Mouse (Mus musculus) neural tube, embryonic 14.5 days (tissue): ENCODE data around the gene Tbc1d1. TPM values are rescaled to one million over a fixed set of nuclear protein-coding genes. Genes with fewer than 3 reads are reported as not detected.

Experiments used
- ATAC-seq: fragments of 200-750 bp; cut with Nextera tagmentation; 2 replicates; pipeline ENCODE4 v1.8.0; 2017; ENCODE audit warnings: low read depth, mild to moderate bottlenecking, moderate TSS enrichment, moderate library complexity
- H3K27ac ChIP-seq: fragments of 300-500 bp; sonication (generic); 2 replicates; pipeline ENCODE4 v1.5.1; 2014; ENCODE audit warnings: low read depth, mild to moderate bottlenecking, control low read depth, low read length, moderate library complexity, mixed read lengths
- H3K27me3 ChIP-seq: fragments of 300-500 bp; sonication (generic); 2 replicates; pipeline ENCODE4 v1.6.1; 2014; ENCODE audit warnings: low read length; ENCODE audit not compliant: control insufficient read depth, insufficient read depth
- H3K36me3 ChIP-seq: fragments of 300-500 bp; sonication (generic); 2 replicates; pipeline ENCODE4 v1.6.1; 2014; ENCODE audit warnings: low read length, mixed read lengths; ENCODE audit not compliant: control insufficient read depth, insufficient read depth
- H3K4me1 ChIP-seq: fragments of 300-500 bp; sonication (generic); 2 replicates; pipeline ENCODE4 v1.6.1; 2014; ENCODE audit warnings: low read length; ENCODE audit not compliant: control insufficient read depth, insufficient read depth
- H3K4me2 ChIP-seq: fragments of 300-500 bp; sonication (generic); 2 replicates; pipeline ENCODE4 v1.6.1; 2014; ENCODE audit warnings: mild to moderate bottlenecking, low read depth, low read length, control low read depth
- H3K4me3 ChIP-seq: fragments of 300-500 bp; sonication (generic); 2 replicates; pipeline ENCODE4 v1.5.1; 2014; ENCODE audit warnings: low read depth, low read length, control low read depth, mixed read lengths
- H3K9ac ChIP-seq: fragments of 300-500 bp; sonication (generic); replicated peaks from 2 replicates; pipeline ENCODE4 v1.6.1; 2014; ENCODE audit warnings: low read depth, mild to moderate bottlenecking, control low read depth, low read length, mixed read lengths
- H3K9me3 ChIP-seq: fragments of 300-500 bp; sonication (generic); 2 replicates; pipeline ENCODE4 v1.6.1; 2016; ENCODE audit warnings: low read length; ENCODE audit not compliant: control insufficient read depth
- WGBS: fragments of 180-500 bp; shearing (Covaris S2); extraction: QIAGEN DNeasy Blood & Tissue Kit; methylation state at CpG from one replicate; pipeline ENCODE4 v1.1.7; 2014; 5-methylcytosine and 5-hydroxymethylcytosine counted together
- polyA plus RNA-seq: library from polyadenylated mRNA; unstranded; fragments of >200 nt; fragmentation: Nextera tagmentation; extraction: Ambion mirVana; gene quantifications from 2 replicates; pipeline ENCODE4 v1.2.1, GENCODE M21; 2014

Tbc1d1 gene
- polyA plus RNA-seq, 1 experiment from 2014 or later: 16.0 TPM

- no peak overlapping the region for H3K27ac ChIP-seq
- H3K9me3 ChIP-seq: no peaks in the 10 kb centered on the region
- 1% methylated on average over 37 of the region's 39 CpGs for WGBS
Measured at GRCm38 (mm10) chr5:64159065-64159780, 3.1 kb downstream of the Tbc1d1 start.

GRCm38 (mm10) chr5:64159781-64160704 lies 3.9 kb downstream of the Tbc1d1 start:
- 0 out of 2 replicates have a peak, but pooled peaks cover 2% of the 10 kb centered on the region for H3K4me1 ChIP-seq
- peak overlapping the region; percentile 61 for H3K9ac ChIP-seq
- H3K9me3 ChIP-seq: no peaks in the 10 kb centered on the region
- ATAC-seq: peak; percentile 84
- WGBS: under 1% methylated on average over 46 of the region's 63 CpGs
- no peak overlapping the region for H3K27ac ChIP-seq
- peak overlapping the region; percentile 100 for H3K4me2 ChIP-seq
- H3K27me3 ChIP-seq: peaks cover 10% of the 10 kb centered on the region; the same call in 1 of the 2 replicates
- no peaks in the 10 kb centered on the region for H3K36me3 ChIP-seq
- H3K4me3 ChIP-seq: peak overlapping the region; percentile 60

More at GRCm38 (mm10) chr5:64159065-64159780, 3.1 kb downstream of the Tbc1d1 start:
- Histone ChIP-seq H3K9ac (peak overlapping the region; percentile 61), H3K27me3 (peaks cover 10% of the 10 kb centered on the region; the same call in 1 of the 2 replicates), H3K4me1 (0 out of 2 replicates have a peak, but pooled peaks cover 2% of the 10 kb centered on the region), H3K4me3 (peak overlapping the region; percentile 60), H3K36me3 (no peaks in the 10 kb centered on the region), H3K4me2 (peak overlapping the region; percentile 100)
- ATAC-seq: peak; percentile 70

GRCm38 (mm10) chr5:64160705-64161391 lies 4.7 kb downstream of the Tbc1d1 start:
- ATAC-seq: no peak
- no peaks in the 10 kb centered on the region for H3K36me3 ChIP-seq
- no peaks in the 10 kb centered on the region for H3K9me3 ChIP-seq
- peaks cover 10% of the 10 kb centered on the region; the same call in 1 of the 2 replicates for H3K27me3 ChIP-seq
- peak overlapping the region; percentile 100 for H3K4me2 ChIP-seq
- H3K4me3 ChIP-seq: peak overlapping the region; percentile 60
- WGBS: 2% methylated on average over 23 of the region's 23 CpGs
- 0 out of 2 replicates have a peak, but pooled peaks cover 2% of the 10 kb centered on the region for H3K4me1 ChIP-seq
- H3K9ac ChIP-seq: peak overlapping the region; percentile 61; the same call in 1 of the 2 replicates
- no peak overlapping the region for H3K27ac ChIP-seq

- ATAC-seq: no peak
- no peak overlapping the region for H3K4me2 ChIP-seq
- 86% methylated on average over 3 of the region's 3 CpGs for whole genome bisulfite sequencing
Measured at GRCm38 (mm10) chr5:64161917-64162316, 5.8 kb downstream of the Tbc1d1 start.

DNA sequence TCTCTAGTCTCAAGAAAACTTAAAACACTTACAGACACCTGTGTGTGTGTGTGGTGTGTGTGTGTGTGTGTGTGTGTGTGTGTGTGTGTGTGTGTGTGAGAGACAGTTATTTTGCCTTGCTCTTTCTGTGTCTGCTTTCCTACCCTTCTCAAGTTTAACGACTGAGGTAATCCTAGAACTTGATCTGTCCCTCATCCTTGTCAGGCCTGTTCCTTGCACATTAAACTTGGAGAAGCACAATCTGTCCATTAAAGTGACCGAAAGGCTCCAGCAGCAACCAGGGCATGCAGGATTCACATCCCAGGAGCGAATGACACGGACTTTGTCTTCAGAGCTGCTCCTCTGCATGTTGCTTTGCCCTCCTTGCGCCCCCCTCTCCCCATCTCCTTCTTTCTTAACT lies 6.5 kb downstream of the Tbc1d1 start:
- WGBS: 89% methylated on average over 5 of the region's 5 CpGs
- no peak overlapping the region for H3K27ac ChIP-seq
- H3K27me3 ChIP-seq: peaks cover 10% of the 10 kb centered on the region; the same call in 1 of the 2 replicates
- H3K9ac ChIP-seq: no peak overlapping the region
- H3K4me3 ChIP-seq: no peak overlapping the region
- H3K4me2 ChIP-seq: no peak overlapping the region
- ATAC-seq: no peak
- 0 out of 2 replicates have a peak, but pooled peaks cover 2% of the 10 kb centered on the region for H3K4me1 ChIP-seq
- H3K9me3 ChIP-seq: no peaks in the 10 kb centered on the region
- H3K36me3 ChIP-seq: no peaks in the 10 kb centered on the region

More at GRCm38 (mm10) chr5:64161917-64162316, 5.8 kb downstream of the Tbc1d1 start:
- H3K4me1 ChIP-seq: 0 out of 2 replicates have a peak, but pooled peaks cover 2% of the 10 kb centered on the region
- H3K4me3 ChIP-seq: no peak overlapping the region
- H3K27ac ChIP-seq: no peak overlapping the region
- H3K36me3 ChIP-seq: no peaks in the 10 kb centered on the region
- no peaks in the 10 kb centered on the region for H3K9me3 ChIP-seq
- H3K27me3 ChIP-seq: peaks cover 10% of the 10 kb centered on the region; the same call in 1 of the 2 replicates
- no peak overlapping the region for H3K9ac ChIP-seq

DNA sequence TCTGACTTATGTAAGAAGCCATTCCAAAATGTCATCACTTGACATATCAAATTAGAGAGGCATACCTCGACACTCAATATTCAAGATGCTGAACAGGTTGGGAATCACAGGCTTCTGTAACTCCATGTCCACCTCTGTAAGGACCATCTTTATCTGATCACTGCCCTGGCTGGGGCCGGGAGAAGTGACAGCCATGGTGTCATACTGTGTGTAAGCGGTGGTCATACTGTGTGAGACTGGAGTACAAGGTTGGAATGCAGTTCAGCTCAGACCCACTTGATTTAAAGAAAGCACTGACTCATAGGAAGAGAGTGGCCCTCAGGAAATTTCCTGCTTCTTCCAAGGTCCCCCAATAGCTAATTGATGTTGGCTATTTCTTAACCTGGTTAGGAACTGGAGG lies 8.3 kb downstream of the Tbc1d1 start:
- 92% methylated on average over 3 of the region's 3 CpGs for WGBS
- no peaks in the 10 kb centered on the region for H3K9me3 ChIP-seq

GRCm38 (mm10) chr5:64165826-64166225 lies 9.7 kb downstream of the Tbc1d1 start:
- no peak overlapping the region for H3K4me2 ChIP-seq
- no peaks in the 10 kb centered on the region for H3K36me3 ChIP-seq
- no peaks in the 10 kb centered on the region for H3K9me3 ChIP-seq
- H3K9ac ChIP-seq: no peak overlapping the region
- H3K4me1 ChIP-seq: 0 out of 2 replicates have a peak, but pooled peaks cover 1% of the 10 kb centered on the region
- no peak overlapping the region for H3K27ac ChIP-seq
- 54% methylated on average over 2 of the region's 2 CpGs for WGBS
- peaks cover 5% of the 10 kb centered on the region; the same call in 1 of the 2 replicates for H3K27me3 ChIP-seq
- no peak overlapping the region for H3K4me3 ChIP-seq
- ATAC-seq: no peak

More for the DNA sequence above, 8.3 kb downstream of the Tbc1d1 start:
- H3K27me3 ChIP-seq: peaks cover 6% of the 10 kb centered on the region; the same call in 1 of the 2 replicates
- H3K9ac ChIP-seq: no peak overlapping the region
- ATAC-seq: no peak
- no peaks in the 10 kb centered on the region for H3K36me3 ChIP-seq
- H3K4me1 ChIP-seq: 0 out of 2 replicates have a peak, but pooled peaks cover 2% of the 10 kb centered on the region
- no peak overlapping the region for H3K4me2 ChIP-seq
- no peak overlapping the region for H3K27ac ChIP-seq
- H3K4me3 ChIP-seq: no peak overlapping the region

GRCm38 (mm10) chr5:64168990-64169540 lies 13.0 kb downstream of the Tbc1d1 start:
- H3K36me3 ChIP-seq: no peaks in the 10 kb centered on the region
- H3K4me2 ChIP-seq: no peak overlapping the region
- no peak for ATAC-seq
- WGBS: 90% methylated on average over 10 of the region's 10 CpGs
- H3K27me3 ChIP-seq: no peaks in the 10 kb centered on the region
- no peak overlapping the region for H3K9ac ChIP-seq
- H3K27ac ChIP-seq: no peak overlapping the region
- no peak overlapping the region for H3K4me3 ChIP-seq
- H3K4me1 ChIP-seq: no peaks in the 10 kb centered on the region
- H3K9me3 ChIP-seq: no peaks in the 10 kb centered on the region
